Mouse (Mus musculus) liver, embryonic 16.5 days (tissue): ENCODE data around the gene Mrgprd. TPM values are rescaled to one million over a fixed set of nuclear protein-coding genes. Genes with fewer than 3 reads are reported as not detected.

Experiments
- ATAC-seq: fragments of 200-750 bp; cut with Nextera tagmentation; 2 replicates; pipeline ENCODE4 v1.8.0; 2017; ENCODE audit warnings: low read depth, mild to moderate bottlenecking, moderate number of reproducible peaks, moderate library complexity
- H3K27ac ChIP-seq: fragments of 300-500 bp; sonication (generic); 2 replicates; pipeline ENCODE4 v1.5.1; 2014; ENCODE audit warnings: mild to moderate bottlenecking, low read length
- H3K27me3 ChIP-seq: fragments of 300-500 bp; sonication (generic); 2 replicates; pipeline ENCODE4 v1.6.1; 2014; ENCODE audit warnings: low read depth, low read length, mixed read lengths; ENCODE audit not compliant: control insufficient read depth, insufficient read depth
- H3K36me3 ChIP-seq: fragments of 300-500 bp; sonication (generic); 2 replicates; pipeline ENCODE4 v1.6.1; 2014; ENCODE audit warnings: mild to moderate bottlenecking; ENCODE audit not compliant: control insufficient read depth, insufficient read depth
- H3K4me1 ChIP-seq: fragments of 300-500 bp; sonication (generic); 2 replicates; pipeline ENCODE4 v1.6.1; 2014; ENCODE audit warnings: low read depth, low read length, mixed read lengths; ENCODE audit not compliant: control insufficient read depth
- H3K4me2 ChIP-seq: fragments of 300-500 bp; sonication (generic); 2 replicates; pipeline ENCODE4 v1.6.1; 2014; ENCODE audit warnings: low read depth, low read length, mixed read lengths
- H3K4me3 ChIP-seq: fragments of 300-500 bp; sonication (generic); 2 replicates; pipeline ENCODE4 v1.5.1; 2014; ENCODE audit warnings: low read depth, mild to moderate bottlenecking, low read length
- H3K9ac ChIP-seq: fragments of 300-500 bp; sonication (generic); 2 replicates; pipeline ENCODE4 v1.6.1; 2014; ENCODE audit warnings: low read depth, low read length
- H3K9me3 ChIP-seq: fragments of 300-500 bp; sonication (generic); replicated peaks from 2 replicates; pipeline ENCODE4 v1.6.1; 2016; ENCODE audit warnings: low read length; ENCODE audit not compliant: control insufficient read depth
- WGBS: fragments of 180-500 bp; shearing (Covaris S2); extraction: QIAGEN DNeasy Blood & Tissue Kit; methylation state at CpG from one replicate; pipeline ENCODE4 v1.1.7; 2014; ENCODE audit not compliant: insufficient replicate concordance; 5-methylcytosine and 5-hydroxymethylcytosine counted together
- polyA plus RNA-seq: library from polyadenylated mRNA; unstranded; fragments of >200 nt; fragmentation: Nextera tagmentation; extraction: Ambion mirVana; gene quantifications from 2 replicates; pipeline ENCODE4 v1.2.1, GENCODE M21; 2015

Gene Mrgprd
- polyA plus RNA-seq, 1 experiment from 2014 or later: not detected

DNA sequence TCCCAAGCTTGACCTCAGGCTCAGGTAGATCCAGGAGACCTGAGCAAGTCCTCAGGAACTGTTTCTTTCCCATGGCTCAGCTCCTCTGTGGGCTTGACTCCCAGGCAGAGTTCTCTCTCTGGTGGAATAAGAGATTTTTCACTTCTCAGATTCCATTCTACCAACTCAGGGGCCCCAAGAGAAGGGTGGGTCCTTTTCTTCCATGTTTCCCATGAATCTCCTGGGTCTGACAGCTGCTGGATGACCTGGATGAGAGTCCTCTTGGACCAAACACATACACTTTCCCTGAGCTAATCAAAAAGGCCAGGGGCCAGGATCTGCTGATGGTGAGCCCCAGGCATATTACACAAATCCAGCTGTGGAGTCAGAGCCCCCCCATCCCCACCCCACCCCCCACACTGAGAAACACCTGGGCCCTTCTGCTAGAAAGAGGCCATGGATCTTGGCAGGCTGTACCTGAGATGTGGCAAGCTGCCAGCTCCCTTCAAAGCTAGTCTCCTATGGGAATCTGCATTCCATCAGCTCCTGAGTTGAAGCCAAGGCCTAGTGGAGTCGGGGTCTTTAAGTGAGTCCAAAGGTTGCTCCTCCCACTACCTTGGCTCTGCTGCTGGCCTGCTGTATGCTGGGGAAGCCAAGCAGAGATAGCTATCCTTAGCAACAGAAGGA is 17.9 kb downstream of the Mrgprd start:
- no peak for ATAC-seq
- Histone ChIP-seq H3K27ac (no peak overlapping the region), H3K27me3 (no peaks in the 10 kb centered on the region), H3K4me2 (no peak overlapping the region), H3K36me3 (no peaks in the 10 kb centered on the region), H3K4me1 (no peaks in the 10 kb centered on the region), H3K4me3 (no peak overlapping the region), H3K9me3 (no peaks in the 10 kb centered on the region), H3K9ac (no peak overlapping the region)
- WGBS: 50% methylated on average over 1 of the region's 1 CpGs

DNA sequence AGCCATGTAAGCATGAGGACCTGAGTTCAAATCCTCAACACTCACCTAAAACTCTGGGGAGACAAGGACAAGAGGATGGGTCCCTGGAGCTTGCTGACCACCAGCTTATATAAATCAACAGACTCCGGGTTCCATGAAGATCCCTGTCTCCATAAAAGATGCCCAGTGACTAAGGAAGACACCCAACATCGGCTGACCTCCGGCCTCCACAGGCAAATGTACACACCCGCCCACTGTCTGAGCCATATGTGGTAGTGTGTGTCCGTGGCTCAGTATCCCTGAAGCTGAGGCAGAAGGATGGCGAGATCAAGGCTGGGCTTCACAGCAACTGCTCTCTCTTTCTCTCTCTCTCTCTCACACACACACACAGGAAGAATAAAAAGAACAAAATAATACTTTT is 19.3 kb downstream of the Mrgprd start:
- H3K27ac ChIP-seq: no peak overlapping the region
- ATAC-seq: no peak
- H3K36me3 ChIP-seq: no peaks in the 10 kb centered on the region
- H3K4me1 ChIP-seq: no peaks in the 10 kb centered on the region
- no peak overlapping the region for H3K4me3 ChIP-seq
- H3K27me3 ChIP-seq: no peaks in the 10 kb centered on the region
- H3K9ac ChIP-seq: no peak overlapping the region
- no peak overlapping the region for H3K4me2 ChIP-seq
- 71% methylated on average over 6 of the region's 6 CpGs for WGBS
- no peaks in the 10 kb centered on the region for H3K9me3 ChIP-seq

DNA sequence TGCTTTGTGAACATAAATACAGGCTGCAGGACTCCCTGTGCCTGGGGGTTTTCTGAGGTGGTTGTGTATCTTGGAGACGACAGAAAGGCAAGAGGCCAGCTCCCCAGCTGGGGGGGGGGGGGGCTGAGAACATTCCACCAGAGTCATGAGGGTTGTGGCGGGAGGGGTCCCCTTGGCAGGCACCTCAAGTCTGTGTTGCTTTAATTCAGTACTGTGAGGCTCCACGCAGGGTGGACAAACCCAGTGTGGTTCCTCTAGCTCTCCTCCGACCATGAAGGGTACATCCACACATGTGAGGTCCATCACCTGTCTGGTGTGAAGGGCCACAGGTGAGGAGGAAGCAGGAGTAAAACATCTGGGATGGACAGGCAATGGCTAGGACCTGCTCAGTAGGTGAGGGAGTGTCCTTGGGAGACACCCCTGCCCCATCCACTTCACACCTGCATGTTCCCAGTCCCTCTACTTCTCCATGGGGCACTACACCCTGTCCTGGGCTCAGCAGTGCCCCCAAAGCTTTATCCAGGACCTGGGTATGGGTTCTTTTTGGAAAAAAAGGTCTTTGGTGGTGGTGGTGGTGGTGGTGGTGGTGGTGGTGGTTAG is 19.9 kb downstream of the Mrgprd start:
- no peak overlapping the region for H3K27ac ChIP-seq
- 51% methylated on average over 4 of the region's 4 CpGs for WGBS
- H3K4me2 ChIP-seq: no peak overlapping the region
- H3K4me3 ChIP-seq: no peak overlapping the region
- H3K4me1 ChIP-seq: no peaks in the 10 kb centered on the region
- no peak for ATAC-seq
- no peaks in the 10 kb centered on the region for H3K9me3 ChIP-seq
- no peaks in the 10 kb centered on the region for H3K27me3 ChIP-seq
- no peak overlapping the region for H3K9ac ChIP-seq
- H3K36me3 ChIP-seq: no peaks in the 10 kb centered on the region

DNA sequence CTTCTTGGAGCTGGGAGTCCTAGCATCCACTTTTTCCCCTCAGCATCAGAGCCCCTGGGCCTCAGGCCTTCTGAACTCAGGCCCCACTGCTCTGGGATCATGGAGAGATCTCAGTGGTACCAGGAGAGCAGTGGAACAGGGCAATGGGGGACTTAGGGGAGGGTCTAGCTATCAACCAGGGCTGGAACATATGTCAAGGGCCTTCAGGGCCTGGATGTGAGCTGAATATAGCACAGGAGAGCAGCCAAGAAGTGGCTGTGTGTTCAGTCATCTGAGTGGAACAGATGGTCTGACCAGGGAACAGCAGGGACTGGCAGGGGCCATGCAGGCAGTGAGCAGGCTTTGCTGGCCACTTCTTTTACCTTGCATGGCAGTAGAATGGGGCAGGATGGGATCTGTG is 20.6 kb downstream of the Mrgprd start:
- Histone ChIP-seq H3K9ac (no peak overlapping the region), H3K9me3 (no peaks in the 10 kb centered on the region), H3K27me3 (no peaks in the 10 kb centered on the region), H3K4me3 (no peak overlapping the region), H3K4me1 (no peaks in the 10 kb centered on the region), H3K27ac (no peak overlapping the region), H3K36me3 (no peaks in the 10 kb centered on the region), H3K4me2 (no peak overlapping the region)
- no peak for ATAC-seq

DNA sequence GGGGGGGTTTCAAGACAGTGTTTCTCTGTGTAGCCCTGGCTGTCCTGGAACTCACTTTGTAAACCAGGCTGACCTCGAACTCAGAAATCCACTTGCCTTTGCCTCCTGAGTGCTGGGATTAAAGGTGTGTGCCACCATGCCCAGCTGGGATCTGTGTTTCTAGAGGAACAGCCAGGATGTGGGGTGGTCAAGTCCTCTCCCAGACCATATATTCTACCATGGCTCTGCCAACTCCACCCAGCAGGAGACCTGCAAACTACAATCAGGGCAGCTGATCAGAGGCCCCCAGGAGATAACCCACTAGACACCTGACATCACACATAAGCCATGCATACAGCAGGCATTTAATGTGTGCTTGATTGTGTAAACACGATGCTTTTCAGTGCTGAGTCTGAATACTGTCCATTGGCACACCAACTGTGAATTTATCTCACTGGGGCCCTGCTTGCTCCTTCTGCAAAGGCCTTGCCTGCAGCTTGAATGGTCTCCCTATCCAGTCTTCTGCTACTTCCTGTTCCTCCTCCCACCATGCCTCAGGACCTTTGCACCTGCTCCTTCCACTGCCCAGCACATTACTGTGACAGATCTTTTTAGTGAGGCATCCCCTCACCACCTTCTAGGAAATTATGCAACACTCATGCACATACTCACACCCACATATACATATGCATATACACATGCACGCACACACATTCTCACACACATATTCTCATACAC is 21.1 kb downstream of the Mrgprd start:
- H3K27ac ChIP-seq: no peak overlapping the region
- no peaks in the 10 kb centered on the region for H3K9me3 ChIP-seq
- ATAC-seq: no peak
- H3K9ac ChIP-seq: no peak overlapping the region
- WGBS: 56% methylated on average over 3 of the region's 3 CpGs
- H3K27me3 ChIP-seq: no peaks in the 10 kb centered on the region
- H3K4me3 ChIP-seq: no peak overlapping the region
- H3K36me3 ChIP-seq: no peaks in the 10 kb centered on the region
- H3K4me1 ChIP-seq: no peaks in the 10 kb centered on the region
- H3K4me2 ChIP-seq: no peak overlapping the region

DNA sequence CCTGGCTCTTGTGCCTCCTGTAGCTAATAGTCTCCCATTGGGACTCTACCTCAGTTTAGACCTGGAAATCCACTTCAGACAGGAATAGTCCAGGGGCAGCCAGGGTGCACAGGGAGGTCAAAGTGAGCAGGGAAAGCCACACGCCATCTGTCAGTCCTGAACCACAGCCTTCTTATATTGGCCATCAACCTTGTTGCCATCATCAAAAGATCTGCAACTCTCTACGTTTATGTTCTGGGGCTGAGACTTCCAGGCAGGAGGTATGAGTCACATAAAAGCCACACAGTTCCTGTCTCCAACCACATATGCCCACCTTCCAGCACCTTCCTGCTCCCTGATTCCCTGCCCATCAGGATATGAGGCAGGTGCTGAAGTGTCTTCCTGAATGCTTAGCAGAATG is 23.3 kb downstream of the Mrgprd start:
- 36% methylated on average over 2 of the region's 2 CpGs for WGBS

DNA sequence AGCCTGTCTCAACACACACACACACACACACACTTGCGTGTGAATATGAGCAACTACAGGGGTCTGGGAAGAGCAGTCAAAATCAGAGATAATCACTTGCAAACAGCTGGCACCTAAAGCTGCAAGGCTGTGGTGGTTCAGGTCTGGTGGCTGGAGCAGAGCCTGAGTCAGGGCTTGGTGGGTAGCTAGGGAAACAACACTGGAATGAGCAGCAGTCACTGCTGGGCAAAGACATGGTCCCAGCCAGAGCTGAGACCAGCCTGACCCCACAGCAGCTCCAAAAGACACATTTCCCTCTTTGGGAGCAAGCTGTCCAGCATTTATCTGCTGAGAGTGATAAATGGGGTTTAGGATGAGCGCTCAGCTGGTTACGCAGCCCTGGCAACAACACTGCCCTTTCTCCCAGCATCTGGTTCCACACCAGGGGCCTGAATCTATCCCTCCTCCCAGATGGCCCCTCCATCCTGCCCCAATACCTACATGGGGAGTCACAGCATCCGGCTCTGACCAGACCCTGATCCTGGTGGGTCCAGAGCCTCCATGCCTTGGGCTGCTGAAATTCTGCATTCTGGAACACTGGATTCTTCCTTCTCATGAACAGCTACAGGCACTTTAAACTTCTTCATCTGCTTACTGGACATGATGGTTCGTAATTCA is 25.7 kb downstream of the Mrgprd start:
- Histone ChIP-seq H3K4me3 (no peak overlapping the region), H3K27ac (no peak overlapping the region), H3K4me2 (no peak overlapping the region), H3K9me3 (no peaks in the 10 kb centered on the region), H3K27me3 (no peaks in the 10 kb centered on the region), H3K36me3 (no peaks in the 10 kb centered on the region), H3K9ac (no peak overlapping the region), H3K4me1 (no peaks in the 10 kb centered on the region)
- 79% methylated on average over 5 of the region's 5 CpGs for WGBS
- no peak for ATAC-seq

More for the DNA sequence above, 23.3 kb downstream of the Mrgprd start:
- no peaks in the 10 kb centered on the region for H3K4me1 ChIP-seq
- no peaks in the 10 kb centered on the region for H3K36me3 ChIP-seq
- H3K27me3 ChIP-seq: no peaks in the 10 kb centered on the region
- ATAC-seq: no peak
- no peaks in the 10 kb centered on the region for H3K9me3 ChIP-seq
- H3K27ac ChIP-seq: no peak overlapping the region
- H3K4me2 ChIP-seq: no peak overlapping the region
- H3K9ac ChIP-seq: no peak overlapping the region
- no peak overlapping the region for H3K4me3 ChIP-seq
